In the genomic region with DNA sequence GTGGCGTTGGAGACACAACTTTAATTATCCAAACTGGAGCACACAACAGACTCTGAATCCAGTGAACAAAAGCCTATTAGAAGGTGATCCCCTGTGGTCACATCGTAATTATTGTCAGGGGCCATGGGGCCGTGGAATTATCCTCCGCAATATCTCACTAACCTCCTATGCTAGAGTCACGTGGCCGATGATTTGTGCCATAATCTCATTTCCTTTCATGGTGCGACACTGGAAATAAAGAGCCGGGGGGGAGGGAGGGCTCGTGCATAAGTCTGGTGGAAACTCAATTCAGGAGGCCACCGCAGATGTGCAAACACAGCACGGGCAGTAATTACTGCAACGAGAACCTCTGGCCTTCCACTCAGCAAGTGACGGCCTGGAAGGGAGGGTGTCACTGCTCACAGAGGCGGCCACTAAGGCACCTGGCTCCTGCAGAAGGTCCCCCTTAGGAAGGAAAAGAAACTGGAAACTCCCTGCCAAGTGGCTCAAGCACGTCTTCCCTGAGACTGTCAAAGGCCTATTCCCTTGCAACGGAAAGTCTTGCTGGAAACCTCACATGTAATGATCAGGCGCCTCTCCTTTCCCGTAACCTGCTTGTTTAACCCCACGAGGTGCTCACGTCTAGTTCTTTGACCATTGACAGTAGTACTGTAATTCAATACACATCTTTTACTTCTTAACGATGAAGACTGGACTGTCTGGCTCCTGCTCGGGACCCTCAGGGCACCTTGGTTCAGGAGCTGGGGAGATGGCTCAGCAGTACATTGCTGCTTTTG, we compare ENCODE assay signal across 11 mouse cellular contexts.
DNase-seq lines count a peak whose midpoint lies in the region; ATAC-seq and TF ChIP-seq lines count a peak whose summit lies in the region.
"Had no signal": no experiment of that assay in that cellular context is flagged by ENCODE, and none has a peak within 500 bp of the region (broad histone marks: within the 10 kb centered on the region; RNA-seq: fewer than 3 reads in every experiment).

No protein-coding gene starts in this region.

- no peak overlapping the region for H3K27ac ChIP-seq in gastrocnemius, adult 2 months
- H3K27ac ChIP-seq in embryonic facial prominence, embryonic 15.5 days (replicated peaks), result no peak overlapping the region
- H3K27ac ChIP-seq in intestine, embryonic 16.5 days (ENCODE audit: low read length), result no peak overlapping the region
- H3K27ac ChIP-seq in neural tube, embryonic 11.5 days (ENCODE audit: low read depth, low read length), result 0 out of 2 replicates have a peak overlapping the region, but pooled peaks have one; percentile 6
- H3K27ac ChIP-seq: liver, embryonic 14.5 days had no signal

- H3K9me3 ChIP-seq in embryonic facial prominence, embryonic 15.5 days (replicated peaks), result no peaks in the 10 kb centered on the region
- H3K9me3 ChIP-seq in intestine, embryonic 16.5 days (ENCODE audit: control insufficient read depth, low read length), result no peaks in the 10 kb centered on the region
- no peaks in the 10 kb centered on the region for H3K9me3 ChIP-seq in neural tube, embryonic 11.5 days (ENCODE audit: control insufficient read depth, low read length)

- 36% methylated on average over 22 of the region's 22 CpGs for WGBS in embryonic facial prominence, embryonic 15.5 days
- WGBS in intestine, embryonic 16.5 days, result 45% methylated on average over 22 of the region's 22 CpGs
- WGBS in neural tube, embryonic 11.5 days, result 38% methylated on average over 22 of the region's 22 CpGs

- ATAC-seq in embryonic facial prominence, embryonic 15.5 days (ENCODE audit: insufficient number of reproducible peaks, low FRiP score, low TSS enrichment, low read depth), result peak; percentile 56
- ATAC-seq in intestine, embryonic 16.5 days, result peak; percentile 68
- ATAC-seq in neural tube, embryonic 11.5 days (ENCODE audit: insufficient read depth, low FRiP score, low TSS enrichment), result peak; percentile 62

- no peak for DNase-seq in gastrocnemius, adult 2 months
- no peak for DNase-seq in gastrocnemius, adult 8-10 months (ENCODE audit: low spot score in 2 of 2)
- DNase-seq in neural tube, embryonic 11.5 days (ENCODE audit: low spot score), result peak; percentile 45
- no peak for DNase-seq in ovary, postnatal 36 days (ENCODE audit: low spot score)
- DNase-seq in left cerebral cortex, postnatal 4 days, result no peak
- DNase-seq in thymus, postnatal 10 days (ENCODE audit: low spot score in 2 of 2), result no peak
- DNase-seq: cerebellum, adult 9-10 months; gastrocnemius, postnatal 36 days had no signal

- H3K27me3 ChIP-seq in embryonic facial prominence, embryonic 15.5 days, result no peaks in the 10 kb centered on the region
- H3K27me3 ChIP-seq in intestine, embryonic 16.5 days (replicated peaks; ENCODE audit: control insufficient read depth, insufficient read depth, low read length), result no peaks in the 10 kb centered on the region
- no peaks in the 10 kb centered on the region for H3K27me3 ChIP-seq in neural tube, embryonic 11.5 days (ENCODE audit: control insufficient read depth, insufficient read depth, low read length)

- H3K36me3 ChIP-seq in embryonic facial prominence, embryonic 15.5 days, result no peaks in the 10 kb centered on the region
- no peaks in the 10 kb centered on the region for H3K36me3 ChIP-seq in intestine, embryonic 16.5 days (ENCODE audit: control insufficient read depth, insufficient read depth, low read length)
- H3K36me3 ChIP-seq in neural tube, embryonic 11.5 days (ENCODE audit: control insufficient read depth, insufficient read depth, low read length), result no peaks in the 10 kb centered on the region

- peak overlapping the region; percentile 34 for H3K4me3 ChIP-seq in gastrocnemius, adult 2 months
- no peak overlapping the region for H3K4me3 ChIP-seq in embryonic facial prominence, embryonic 15.5 days (replicated peaks)
- no peak overlapping the region for H3K4me3 ChIP-seq in intestine, embryonic 16.5 days (ENCODE audit: low read length)
- no peak overlapping the region for H3K4me3 ChIP-seq in neural tube, embryonic 11.5 days (ENCODE audit: low read depth, low read length)

- no peak for TF ChIP-seq CTCF in gastrocnemius, adult 2 months (IDR thresholded peaks at IDR 0.05)

- intact Hi-C loops in gastrocnemius, adult 2 months (cut with DNase I), result no loop called here
- intact Hi-C loops in left cerebral cortex, postnatal 4 days (cut with DNase I), result no loop called here

- H3K9ac ChIP-seq in embryonic facial prominence, embryonic 15.5 days, result no peak overlapping the region
- 0 out of 2 replicates have a peak overlapping the region, but pooled peaks have one; percentile 27 for H3K9ac ChIP-seq in intestine, embryonic 16.5 days (ENCODE audit: low read depth, low read length)
- H3K9ac ChIP-seq in neural tube, embryonic 11.5 days (ENCODE audit: low read length), result no peak overlapping the region
- H3K9ac ChIP-seq: liver, embryonic 14.5 days had no signal

- H3K4me1 ChIP-seq in embryonic facial prominence, embryonic 15.5 days, result peaks cover 21% of the 10 kb centered on the region
- peaks cover 17% of the 10 kb centered on the region for H3K4me1 ChIP-seq in intestine, embryonic 16.5 days (ENCODE audit: control insufficient read depth, insufficient read depth, low read length)
- H3K4me1 ChIP-seq in neural tube, embryonic 11.5 days (ENCODE audit: control insufficient read depth, insufficient read depth, low read length), result peaks cover 20% of the 10 kb centered on the region

- H3K4me2 ChIP-seq in embryonic facial prominence, embryonic 15.5 days (replicated peaks), result no peak overlapping the region
- H3K4me2 ChIP-seq in intestine, embryonic 16.5 days (ENCODE audit: low read depth, low read length), result peak overlapping the region; percentile 30
- H3K4me2 ChIP-seq in neural tube, embryonic 11.5 days (ENCODE audit: low read depth), result no peak overlapping the region
